ENCODE assay signal across 27 mouse cellular contexts in genomic region chr9:108631631-108632256, GRCm38 (mm10). TPM values are rescaled to one million over a fixed set of nuclear protein-coding genes. Genes with fewer than 3 reads are reported as not detected.
A peak's percentile ranks its signal among the peaks of the same experiment; 100 is the strongest.
DNase-seq lines count a peak whose midpoint lies in the region; ATAC-seq and TF ChIP-seq lines count a peak whose summit lies in the region.
"Had no signal": no experiment of that assay in that cellular context is flagged by ENCODE, and none has a peak within 500 bp of the region (broad histone marks: within the 10 kb centered on the region; RNA-seq: fewer than 3 reads in every experiment).

No protein-coding gene starts in this region.

- H3K27me3 ChIP-seq in CH12.LX (replicated peaks): no peaks in the 10 kb centered on the region
- no peaks in the 10 kb centered on the region for H3K27me3 ChIP-seq in MEL (ENCODE audit: control insufficient read depth in 1 of 2, insufficient read depth in 2 of 2, low read length in 2 of 2)
- no peaks in the 10 kb centered on the region for H3K27me3 ChIP-seq in intestine, embryonic 15.5 days (replicated peaks)
- H3K27me3 ChIP-seq: embryonic facial prominence, embryonic 15.5 days; forebrain, embryonic 12.5 days; limb, embryonic 15.5 days; liver, embryonic 15.5 days; midbrain, embryonic 12.5 days; neural tube, embryonic 13.5 days had no signal

- H3K36me3 ChIP-seq in CH12.LX (replicated peaks in 1 of 2; ENCODE audit: control insufficient read depth in 1 of 2, insufficient read depth in 1 of 2, low read length in 1 of 2) (peaks cover 17 to 56% of the 10 kb centered on the region in 2 experiments), MEL (ENCODE audit: control insufficient read depth in 1 of 2, insufficient read depth in 2 of 2, low read length in 2 of 2) (peaks cover 33 to 56% of the 10 kb centered on the region in 2 experiments)
- H3K36me3 ChIP-seq in intestine, embryonic 15.5 days: no peaks in the 10 kb centered on the region

- H3K4me1 ChIP-seq in CH12.LX (ENCODE audit: control insufficient read depth in 1 of 2, insufficient read depth in 2 of 2) (peaks cover 2 to 19% of the 10 kb centered on the region in 2 experiments; a peak in 2 of 4 replicates), MEL (ENCODE audit: control insufficient read depth in 1 of 2, insufficient read depth in 2 of 2, low read length in 2 of 2) (peaks cover 25 to 51% of the 10 kb centered on the region in 2 experiments)
- no peaks in the 10 kb centered on the region for H3K4me1 ChIP-seq in intestine, embryonic 15.5 days (replicated peaks)
- H3K4me1 ChIP-seq: embryonic facial prominence, embryonic 10.5 days; embryonic facial prominence, embryonic 15.5 days; forebrain, embryonic 12.5 days; limb, embryonic 15.5 days; midbrain, embryonic 12.5 days; neural tube, embryonic 13.5 days had no signal

- TF ChIP-seq POLR2A in CH12.LX (IDR thresholded peaks at IDR 0.05; ENCODE audit: low read depth, low read length) (no peak), MEL (IDR thresholded peaks at IDR 0.05; ENCODE audit: control insufficient read depth in 1 of 2, insufficient read depth in 1 of 2, low read depth in 1 of 2, low read length in 2 of 2, poor library complexity in 1 of 2) (no peak)

- TF ChIP-seq CTCF in CH12.LX (conservative IDR thresholded peaks at IDR 0.05 in 1 of 2, IDR thresholded peaks at IDR 0.05 in 1 of 2; ENCODE audit: low read depth in 2 of 2, low read length in 2 of 2) (no peak), MEL (IDR thresholded peaks at IDR 0.05 in 2 of 3, conservative IDR thresholded peaks at IDR 0.05 in 1 of 3; ENCODE audit: control insufficient read depth in 1 of 3, insufficient read depth in 1 of 3, low read depth in 2 of 3, low read length in 3 of 3, poor library complexity in 1 of 3, severe bottlenecking in 1 of 3) (no peak)

- H3K27ac ChIP-seq in CH12.LX (ENCODE audit: insufficient read depth, low read depth) (no peak overlapping the region), MEL (ENCODE audit: control insufficient read depth, low read depth, low read length) (peak overlapping the region; percentile 66)
- H3K27ac ChIP-seq in intestine, embryonic 15.5 days: no peak overlapping the region
- H3K27ac ChIP-seq: embryonic facial prominence, embryonic 10.5 days; embryonic facial prominence, embryonic 15.5 days; forebrain, embryonic 12.5 days; hindbrain, postnatal 0 days; layer of hippocampus, adult 2 months; limb, embryonic 15.5 days; liver, embryonic 15.5 days; macrophage; midbrain, embryonic 12.5 days; neural tube, embryonic 13.5 days; stomach, postnatal 0 days had no signal

- in situ Hi-C loops in CH12.LX (cut with MboI; ENCODE audit: low pct_ligation_motif_present, low pct_unique_long_range_greater_than_20kb, low sequenced_read_pairs): no loop called here

- DNase-seq in CH12.LX (ENCODE audit: extremely low read depth) (peak; percentile 12), MEL (ENCODE audit: low read depth, low spot score) (peak; percentile 87)
- no peak for DNase-seq in thymus, postnatal 0 days (ENCODE audit: low spot score)
- DNase-seq in thymus, postnatal 10 days (ENCODE audit: low spot score in 2 of 2): no peak
- DNase-seq: adrenal gland, postnatal 25 days; cerebellum, adult 18-20 months; cerebellum, postnatal 10 days; forebrain, postnatal 0 days; heart, postnatal 14 days; kidney, adult 11 months; kidney, postnatal 14 days; lung, embryonic 14.5 days; right cerebral cortex, postnatal 4 days; thymus, adult 2 months had no signal

- ATAC-seq in intestine, embryonic 15.5 days: 0 out of 2 replicates have a peak, but pooled peaks have one; percentile 49
- ATAC-seq in megakaryocyte progenitor cell, adult 5-6 weeks (replicated peaks; ENCODE audit: poor library complexity): peak; percentile 28
- ATAC-seq: forebrain, postnatal 0 days; hindbrain, postnatal 0 days had no signal

- WGBS in intestine, embryonic 15.5 days: 80% methylated on average over 5 of the region's 5 CpGs

- H3K4me3 ChIP-seq in CH12.LX (replicated peaks in 1 of 3; ENCODE audit: low read depth in 2 of 3, low read length in 2 of 3, poor library complexity in 1 of 3) (no peak overlapping the region), MEL (ENCODE audit: control insufficient read depth in 1 of 2, insufficient read depth in 1 of 2, low read depth in 2 of 2, low read length in 2 of 2) (peak overlapping the region in 1 of 2 experiments; percentile 43; a peak in 2 of 4 replicates)
- no peak overlapping the region for H3K4me3 ChIP-seq in intestine, embryonic 15.5 days (replicated peaks)
- H3K4me3 ChIP-seq: embryonic facial prominence, embryonic 10.5 days; embryonic facial prominence, embryonic 15.5 days; forebrain, embryonic 12.5 days; layer of hippocampus, adult 2 months; limb, embryonic 15.5 days; liver, embryonic 15.5 days; midbrain, embryonic 12.5 days; neural tube, embryonic 13.5 days had no signal

- dilution Hi-C loops in CH12.LX (cut with MboI; ENCODE audit: extremely low pct_ligation_motif_present, extremely low pct_unique_long_range_greater_than_20kb, low sequenced_read_pairs): no loop called here

- TF ChIP-seq RAD21 in CH12.LX (IDR thresholded peaks at IDR 0.05; ENCODE audit: low read depth, low read length) (no peak), MEL (IDR thresholded peaks at IDR 0.05; ENCODE audit: low read depth, low read length) (no peak)

- TF ChIP-seq EP300 in CH12.LX (IDR thresholded peaks at IDR 0.05; ENCODE audit: low read length): no peak
- TF ChIP-seq EP300 in MEL (IDR thresholded peaks at IDR 0.05; ENCODE audit: low read depth in 1 of 2, low read length in 2 of 2): peak; percentile 56 to 77

- H3K79me2 ChIP-seq in CH12.LX (replicated peaks; ENCODE audit: control insufficient read depth, extremely low read depth, insufficient read depth, poor library complexity, severe bottlenecking) (peaks cover 12% of the 10 kb centered on the region; the same call in 1 of the 2 replicates), MEL (ENCODE audit: control insufficient read depth, insufficient read depth, low read length, poor library complexity) (peaks cover 26% of the 10 kb centered on the region)

- H3K9ac ChIP-seq in CH12.LX (ENCODE audit: insufficient read depth, low read depth): no peak overlapping the region
- H3K9ac ChIP-seq in MEL (ENCODE audit: control insufficient read depth, low read depth, low read length, poor library complexity, severe bottlenecking): peak overlapping the region; percentile 48
- no peak overlapping the region for H3K9ac ChIP-seq in intestine, embryonic 15.5 days
- H3K9ac ChIP-seq: embryonic facial prominence, embryonic 15.5 days; forebrain, embryonic 12.5 days; forebrain, postnatal 0 days; limb, embryonic 15.5 days; liver, embryonic 15.5 days; lung, embryonic 14.5 days; midbrain, embryonic 12.5 days; neural tube, embryonic 13.5 days had no signal

- no peaks in the 10 kb centered on the region for H3K9me3 ChIP-seq in CH12.LX (replicated peaks; ENCODE audit: low read length)
- H3K9me3 ChIP-seq in MEL (replicated peaks; ENCODE audit: insufficient read depth, low read length): no peaks in the 10 kb centered on the region
- H3K9me3 ChIP-seq in intestine, embryonic 15.5 days: no peaks in the 10 kb centered on the region
- H3K9me3 ChIP-seq: embryonic facial prominence, embryonic 10.5 days; embryonic facial prominence, embryonic 15.5 days; forebrain, embryonic 12.5 days; limb, embryonic 15.5 days; liver, embryonic 15.5 days; midbrain, embryonic 12.5 days; neural tube, embryonic 13.5 days had no signal

- no peak overlapping the region for H3K4me2 ChIP-seq in CH12.LX (ENCODE audit: insufficient read depth, low read depth, poor library complexity, severe bottlenecking)
- H3K4me2 ChIP-seq in intestine, embryonic 15.5 days (replicated peaks): no peak overlapping the region
- H3K4me2 ChIP-seq: embryonic facial prominence, embryonic 15.5 days; forebrain, embryonic 12.5 days; limb, embryonic 15.5 days; liver, embryonic 15.5 days; lung, embryonic 14.5 days; midbrain, embryonic 12.5 days; neural tube, embryonic 13.5 days had no signal

RNA-seq across cellular contexts. Expression of gene Arih2, which starts 17.4 kb away (rescaled TPM):
- total RNA-seq in CH12.LX (2012; rRNA removed) (28.1 and 29.0 TPM in 2 replicates), CH12.LX (2014; rRNA removed) (33.5 and 41.2 TPM in 2 replicates), MEL (2012; rRNA removed) (55.8 and 59.6 TPM in 2 replicates)
- polyA plus RNA-seq in CH12.LX (2012; ENCODE audit: insufficient read length, low read depth) (35.3 and 36.6 TPM in 2 replicates), MEL (2012; ENCODE audit: insufficient read depth in 1 of 2, insufficient read length in 2 of 2, low read depth in 1 of 2, low replicate concordance in 2 of 2, missing spikeins in 1 of 2) (10 to 100 TPM in 1 of 2 experiments, not detected in 1; 66.5 TPM)
- polyA plus RNA-seq in intestine, embryonic 15.5 days (2015; fragmentation: Nextera tagmentation; extraction: Ambion mirVana): 41.0 and 46.4 TPM in 2 replicates
- 20.0 and 20.1 TPM in 2 replicates for total RNA-seq in megakaryocyte progenitor cell, adult 5-6 weeks (2015)
- total RNA-seq in megakaryocyte progenitor cell, adult 5-6 weeks (2017): 42.5 and 47.4 TPM in 2 replicates
- 44.7 and 49.1 TPM in 2 replicates for polyA plus RNA-seq in thymus, postnatal 0 days (2015; fragmentation: Nextera tagmentation; extraction: Ambion mirVana)

RNA-seq across cellular contexts. Expression of gene Slc25a20, which starts 30.1 kb away (rescaled TPM):
- 15.9 and 20.9 TPM in 2 replicates for total RNA-seq in CH12.LX (2012; rRNA removed)
- 18.9 and 20.8 TPM in 2 replicates for total RNA-seq in CH12.LX (2014; rRNA removed)
- 16.7 and 18.6 TPM in 2 replicates for polyA plus RNA-seq in CH12.LX (2012; ENCODE audit: insufficient read length, low read depth)
- 15.6 and 19.3 TPM in 2 replicates for total RNA-seq in MEL (2012; rRNA removed)
- 10 to 100 TPM in 1 of 2 experiments, not detected in 1; 24.1 TPM for polyA plus RNA-seq in MEL (2012; ENCODE audit: insufficient read depth in 1 of 2, insufficient read length in 2 of 2, low read depth in 1 of 2, low replicate concordance in 2 of 2, missing spikeins in 1 of 2)
- 77.1 and 83.3 TPM in 2 replicates for polyA plus RNA-seq in intestine, embryonic 15.5 days (2015; fragmentation: Nextera tagmentation; extraction: Ambion mirVana)
- 18.5 and 21.5 TPM in 2 replicates for total RNA-seq in megakaryocyte progenitor cell, adult 5-6 weeks (2015)
- 26.0 and 28.3 TPM in 2 replicates for total RNA-seq in megakaryocyte progenitor cell, adult 5-6 weeks (2017)
- polyA plus RNA-seq in thymus, postnatal 0 days (2015; fragmentation: Nextera tagmentation; extraction: Ambion mirVana): 40.9 and 43.4 TPM in 2 replicates

RNA-seq across cellular contexts. Expression of gene P4htm, which starts 34.3 kb away (rescaled TPM):
- total RNA-seq in CH12.LX (2012; rRNA removed) (9.1 and 11.0 TPM in 2 replicates), CH12.LX (2014; rRNA removed) (4.8 and 5.4 TPM in 2 replicates), MEL (2012; rRNA removed) (0.08 and 0.10 TPM in 2 replicates)
- polyA plus RNA-seq in CH12.LX (2012; ENCODE audit: insufficient read length, low read depth) (7.9 and 9.5 TPM in 2 replicates), MEL (2012; ENCODE audit: insufficient read depth in 1 of 2, insufficient read length in 2 of 2, low read depth in 1 of 2, low replicate concordance in 2 of 2, missing spikeins in 1 of 2) (under 1 TPM in 1 of 2 experiments, not detected in 1; 0.22 TPM)
- 5.8 and 6.4 TPM in 2 replicates for polyA plus RNA-seq in intestine, embryonic 15.5 days (2015; fragmentation: Nextera tagmentation; extraction: Ambion mirVana)
- total RNA-seq in megakaryocyte progenitor cell, adult 5-6 weeks (2015): 0.39 and 1.2 TPM in 2 replicates
- total RNA-seq in megakaryocyte progenitor cell, adult 5-6 weeks (2017): 1.00 and 1.8 TPM in 2 replicates
- polyA plus RNA-seq in thymus, postnatal 0 days (2015; fragmentation: Nextera tagmentation; extraction: Ambion mirVana): 3.5 and 3.7 TPM in 2 replicates

RNA-seq across cellular contexts. Expression of gene Wdr6, which starts 53.2 kb away (rescaled TPM):
- total RNA-seq in CH12.LX (2012; rRNA removed) (14.3 and 17.8 TPM in 2 replicates), CH12.LX (2014; rRNA removed) (9.1 and 9.8 TPM in 2 replicates), MEL (2012; rRNA removed) (43.2 and 43.5 TPM in 2 replicates)
- polyA plus RNA-seq in CH12.LX (2012; ENCODE audit: insufficient read length, low read depth) (14.9 and 16.3 TPM in 2 replicates), MEL (2012; ENCODE audit: insufficient read depth in 1 of 2, insufficient read length in 2 of 2, low read depth in 1 of 2, low replicate concordance in 2 of 2, missing spikeins in 1 of 2) (10 to 100 TPM in 1 of 2 experiments, not detected in 1; 44.9 TPM)
- 71.4 and 72.7 TPM in 2 replicates for polyA plus RNA-seq in intestine, embryonic 15.5 days (2015; fragmentation: Nextera tagmentation; extraction: Ambion mirVana)
- total RNA-seq in megakaryocyte progenitor cell, adult 5-6 weeks (2015): 9.8 and 10.2 TPM in 2 replicates
- 15.5 and 17.4 TPM in 2 replicates for total RNA-seq in megakaryocyte progenitor cell, adult 5-6 weeks (2017)
- 44.3 and 47.0 TPM in 2 replicates for polyA plus RNA-seq in thymus, postnatal 0 days (2015; fragmentation: Nextera tagmentation; extraction: Ambion mirVana)

RNA-seq across cellular contexts. Expression of gene Prkar2a, which starts 57.4 kb away (rescaled TPM):
- total RNA-seq in CH12.LX (2012; rRNA removed) (14.9 and 18.8 TPM in 2 replicates), CH12.LX (2014; rRNA removed) (10.1 and 13.6 TPM in 2 replicates), MEL (2012; rRNA removed) (18.9 and 22.4 TPM in 2 replicates)
- polyA plus RNA-seq in CH12.LX (2012; ENCODE audit: insufficient read length, low read depth) (41.4 and 44.4 TPM in 2 replicates), MEL (2012; ENCODE audit: insufficient read depth in 1 of 2, insufficient read length in 2 of 2, low read depth in 1 of 2, low replicate concordance in 2 of 2, missing spikeins in 1 of 2) (100 to 1,000 TPM in 1 of 2 experiments, 10 to 100 TPM in 1; 87.9 to 230 TPM)
- polyA plus RNA-seq in intestine, embryonic 15.5 days (2015; fragmentation: Nextera tagmentation; extraction: Ambion mirVana): 51.9 and 55.0 TPM in 2 replicates
- total RNA-seq in megakaryocyte progenitor cell, adult 5-6 weeks (2015): 20.0 and 21.9 TPM in 2 replicates
- total RNA-seq in megakaryocyte progenitor cell, adult 5-6 weeks (2017): 17.4 and 29.2 TPM in 2 replicates
- 5.8 and 7.7 TPM in 2 replicates for polyA plus RNA-seq in thymus, postnatal 0 days (2015; fragmentation: Nextera tagmentation; extraction: Ambion mirVana)

Comparison
In these comparisons a context has a peak if more than half of its experiments do, and no peak if none do; other contexts are left out.
1. DNase-seq: peak in CH12.LX (single experiment) and MEL (single experiment); none in thymus, postnatal 0 days (single experiment) and thymus, postnatal 10 days (0 of 2).
2. Of the 35 proteins assayed by ChIP-seq in both MEL and CH12.LX: peak only in MEL: CHD1, ELF1, EP300, ETS1, HCFC1, MAX and 8 more; only in CH12.LX: none; in both: none; in neither: 20; mixed calls (peak in some experiments, not most) for 1.